Mouse (Mus musculus): ENCODE data around the gene Hjurp. TPM values are rescaled to one million over a fixed set of nuclear protein-coding genes. Genes with fewer than 3 reads are reported as not detected.

Hjurp gene
- polyA plus RNA-seq, 1 experiment from 2014 or later: 56.3 TPM

- H3K4me3 ChIP-seq (replicated peaks; ENCODE audit: low read depth, low read length): no peak overlapping the region
- no peak for TF ChIP-seq CTCF (IDR thresholded peaks at IDR 0.05; ENCODE audit: low read depth)
- no peak overlapping the region for H3K4me2 ChIP-seq (ENCODE audit: low read length)
- H3K27me3 ChIP-seq (ENCODE audit: insufficient read depth, low read length): no peaks in the 10 kb centered on the region
- H3K4me1 ChIP-seq (replicated peaks; ENCODE audit: insufficient read depth, low read length): no peaks in the 10 kb centered on the region
- DNase-seq (ENCODE audit: low spot score) (no peak), ATAC-seq (replicated peaks; ENCODE audit: low FRiP score, low read depth) (no peak)
- no peak overlapping the region for H3K27ac ChIP-seq
- peaks cover 38% of the 10 kb centered on the region for H3K9me3 ChIP-seq (replicated peaks; ENCODE audit: low read length)
- H3K9ac ChIP-seq (ENCODE audit: low read depth, low read length): no peak overlapping the region
- WGBS: 75% methylated on average over 7 of the region's 7 CpGs
- H3K36me3 ChIP-seq (ENCODE audit: insufficient read depth, low read length): no peaks in the 10 kb centered on the region
These were observed 27.8 kb downstream of the Hjurp start for GRCm38 (mm10) chr1:88249596-88249995.

DNA sequence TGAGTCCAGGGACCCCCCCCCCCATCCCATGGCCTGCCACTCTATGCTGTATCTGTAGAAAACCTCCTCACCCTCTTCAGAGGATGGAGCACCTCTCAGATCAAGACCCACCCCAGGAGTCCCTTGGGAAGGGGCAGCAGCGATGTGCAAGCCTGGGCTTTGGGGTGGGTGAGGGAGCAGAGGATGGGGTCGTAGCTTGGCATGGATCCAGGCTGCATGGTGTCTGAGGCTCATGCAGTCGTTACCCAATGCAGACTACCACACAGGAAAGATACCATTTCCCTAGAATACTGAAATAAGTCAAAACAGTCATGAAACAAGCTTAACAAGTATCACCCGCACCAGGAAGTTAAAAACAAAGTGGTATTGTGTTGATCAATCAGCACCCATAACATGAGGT is 28.8 kb downstream of the Hjurp start:
- DNase-seq (ENCODE audit: low spot score) (no peak), ATAC-seq (replicated peaks; ENCODE audit: low FRiP score, low read depth) (no peak)
- Histone ChIP-seq H3K4me2 (ENCODE audit: low read length) (no peak overlapping the region), H3K27me3 (ENCODE audit: insufficient read depth, low read length) (no peaks in the 10 kb centered on the region), H3K9ac (ENCODE audit: low read depth, low read length) (no peak overlapping the region), H3K4me1 (replicated peaks; ENCODE audit: insufficient read depth, low read length) (no peaks in the 10 kb centered on the region), H3K9me3 (replicated peaks; ENCODE audit: low read length) (peaks cover 38% of the 10 kb centered on the region), H3K36me3 (ENCODE audit: insufficient read depth, low read length) (no peaks in the 10 kb centered on the region), H3K4me3 (replicated peaks; ENCODE audit: low read depth, low read length) (no peak overlapping the region), H3K27ac (no peak overlapping the region)
- TF ChIP-seq CTCF (IDR thresholded peaks at IDR 0.05; ENCODE audit: low read depth): no peak
- WGBS: 70% methylated on average over 4 of the region's 4 CpGs

DNA sequence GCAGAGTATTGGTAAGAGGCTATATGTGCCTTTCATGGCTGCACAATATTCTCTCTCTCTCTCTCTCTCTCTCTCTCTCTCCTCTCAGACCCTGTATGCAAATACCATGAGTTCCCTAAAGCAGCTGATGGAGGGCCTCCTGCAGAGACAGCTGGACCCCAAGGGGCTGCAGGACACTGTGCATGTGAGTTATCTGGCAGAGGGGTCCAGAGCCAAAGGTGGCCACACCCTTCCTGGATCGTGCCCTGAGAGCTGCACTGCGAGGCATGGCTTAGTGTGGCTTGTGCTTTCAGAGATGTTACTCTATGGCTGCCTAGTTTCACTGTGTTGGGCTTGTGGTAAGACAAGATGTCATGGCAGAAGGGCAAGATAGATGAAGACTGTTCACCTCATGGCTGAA is 29.8 kb downstream of the Hjurp start:
- no peak overlapping the region for H3K27ac ChIP-seq
- H3K4me1 ChIP-seq (replicated peaks; ENCODE audit: insufficient read depth, low read length): no peaks in the 10 kb centered on the region
- peaks cover 38% of the 10 kb centered on the region for H3K9me3 ChIP-seq (replicated peaks; ENCODE audit: low read length)
- ATAC-seq (replicated peaks; ENCODE audit: low FRiP score, low read depth): no peak
- H3K27me3 ChIP-seq (ENCODE audit: insufficient read depth, low read length): no peaks in the 10 kb centered on the region
- no peak for TF ChIP-seq CTCF (IDR thresholded peaks at IDR 0.05; ENCODE audit: low read depth)
- H3K9ac ChIP-seq (ENCODE audit: low read depth, low read length): no peak overlapping the region
- no peak overlapping the region for H3K4me2 ChIP-seq (ENCODE audit: low read length)
- no peak overlapping the region for H3K4me3 ChIP-seq (replicated peaks; ENCODE audit: low read depth, low read length)
- WGBS: 44% methylated on average over 2 of the region's 2 CpGs
- H3K36me3 ChIP-seq (ENCODE audit: insufficient read depth, low read length): no peaks in the 10 kb centered on the region
- DNase-seq (ENCODE audit: low spot score): no peak

DNA sequence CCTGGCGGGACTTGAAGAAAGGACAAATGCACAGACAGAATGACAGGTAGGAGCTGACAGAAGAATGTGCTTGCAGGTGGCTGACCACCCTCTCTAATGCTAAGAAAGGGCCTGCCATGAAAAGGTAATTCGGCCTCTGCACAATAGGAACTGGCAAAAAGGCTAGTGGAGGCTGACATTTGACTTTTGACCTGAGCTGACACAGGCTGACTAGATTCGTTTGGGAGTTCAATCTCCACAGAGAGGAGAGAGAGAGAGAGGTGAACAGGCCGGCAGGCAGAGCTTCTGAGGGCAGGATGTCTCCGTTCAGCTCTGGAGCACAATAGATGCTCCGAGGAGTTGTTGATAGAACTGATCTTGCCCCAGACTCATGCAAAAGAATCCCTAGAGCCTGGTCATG is 31.0 kb downstream of the Hjurp start:
- no peaks in the 10 kb centered on the region for H3K36me3 ChIP-seq (ENCODE audit: insufficient read depth, low read length)
- TF ChIP-seq CTCF (IDR thresholded peaks at IDR 0.05; ENCODE audit: low read depth): no peak
- no peaks in the 10 kb centered on the region for H3K27me3 ChIP-seq (ENCODE audit: insufficient read depth, low read length)
- no peak overlapping the region for H3K4me2 ChIP-seq (ENCODE audit: low read length)
- WGBS: 50% methylated on average over 6 of the region's 6 CpGs
- H3K9me3 ChIP-seq (replicated peaks; ENCODE audit: low read length): peaks cover 43% of the 10 kb centered on the region
- ATAC-seq (replicated peaks; ENCODE audit: low FRiP score, low read depth) (no peak), DNase-seq (ENCODE audit: low spot score) (no peak)
- no peak overlapping the region for H3K9ac ChIP-seq (ENCODE audit: low read depth, low read length)
- H3K27ac ChIP-seq: no peak overlapping the region
- no peak overlapping the region for H3K4me3 ChIP-seq (replicated peaks; ENCODE audit: low read depth, low read length)
- no peaks in the 10 kb centered on the region for H3K4me1 ChIP-seq (replicated peaks; ENCODE audit: insufficient read depth, low read length)

DNA sequence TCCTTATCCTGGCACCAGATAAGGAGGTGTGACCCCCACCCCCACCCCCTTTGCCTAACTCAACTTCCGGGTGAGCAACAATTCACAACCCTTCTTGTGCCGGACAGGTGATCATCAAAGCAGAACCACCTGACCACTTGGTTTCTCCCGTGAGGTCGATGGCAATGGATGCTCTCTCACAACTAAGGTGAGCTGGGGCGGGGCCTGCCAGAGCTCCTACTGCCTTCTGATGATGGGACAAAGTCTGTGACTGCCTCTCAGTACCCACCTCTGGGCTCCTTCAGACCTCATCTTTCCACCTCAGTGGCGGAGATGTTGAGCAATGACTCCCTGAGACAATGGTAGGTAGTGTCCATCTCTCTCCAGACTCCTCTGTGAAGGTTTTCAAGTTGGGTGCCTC is 31.6 kb downstream of the Hjurp start:
- peaks cover 43% of the 10 kb centered on the region for H3K9me3 ChIP-seq (replicated peaks; ENCODE audit: low read length)
- no peaks in the 10 kb centered on the region for H3K27me3 ChIP-seq (ENCODE audit: insufficient read depth, low read length)
- no peak overlapping the region for H3K4me2 ChIP-seq (ENCODE audit: low read length)
- DNase-seq (ENCODE audit: low spot score) (no peak), ATAC-seq (replicated peaks; ENCODE audit: low FRiP score, low read depth) (no peak)
- H3K36me3 ChIP-seq (ENCODE audit: insufficient read depth, low read length): no peaks in the 10 kb centered on the region
- no peak overlapping the region for H3K9ac ChIP-seq (ENCODE audit: low read depth, low read length)
- TF ChIP-seq CTCF (IDR thresholded peaks at IDR 0.05; ENCODE audit: low read depth): no peak
- H3K4me1 ChIP-seq (replicated peaks; ENCODE audit: insufficient read depth, low read length): no peaks in the 10 kb centered on the region
- no peak overlapping the region for H3K4me3 ChIP-seq (replicated peaks; ENCODE audit: low read depth, low read length)
- no peak overlapping the region for H3K27ac ChIP-seq
- WGBS: 80% methylated on average over 6 of the region's 6 CpGs

GRCm38 (mm10) chr1:88243861-88244260 is 33.6 kb downstream of the Hjurp start:
- no peak for ATAC-seq (replicated peaks; ENCODE audit: low FRiP score, low read depth)
- no peak for DNase-seq (ENCODE audit: low spot score)
- Histone ChIP-seq H3K27ac (no peak overlapping the region), H3K9ac (ENCODE audit: low read depth, low read length) (no peak overlapping the region), H3K4me2 (ENCODE audit: low read length) (no peak overlapping the region), H3K27me3 (ENCODE audit: insufficient read depth, low read length) (no peaks in the 10 kb centered on the region), H3K4me3 (replicated peaks; ENCODE audit: low read depth, low read length) (no peak overlapping the region), H3K4me1 (replicated peaks; ENCODE audit: insufficient read depth, low read length) (no peaks in the 10 kb centered on the region), H3K36me3 (ENCODE audit: insufficient read depth, low read length) (no peaks in the 10 kb centered on the region), H3K9me3 (replicated peaks; ENCODE audit: low read length) (peaks cover 48% of the 10 kb centered on the region)
- 64% methylated on average over 5 of the region's 5 CpGs for WGBS
- TF ChIP-seq CTCF (IDR thresholded peaks at IDR 0.05; ENCODE audit: low read depth): no peak

GRCm38 (mm10) chr1:88240579-88240978 is 36.9 kb downstream of the Hjurp start:
- Histone ChIP-seq H3K4me3 (replicated peaks; ENCODE audit: low read depth, low read length) (no peak overlapping the region), H3K9ac (ENCODE audit: low read depth, low read length) (no peak overlapping the region), H3K9me3 (replicated peaks; ENCODE audit: low read length) (peaks cover 55% of the 10 kb centered on the region), H3K4me2 (ENCODE audit: low read length) (no peak overlapping the region), H3K27me3 (ENCODE audit: insufficient read depth, low read length) (no peaks in the 10 kb centered on the region), H3K36me3 (ENCODE audit: insufficient read depth, low read length) (no peaks in the 10 kb centered on the region), H3K4me1 (replicated peaks; ENCODE audit: insufficient read depth, low read length) (no peaks in the 10 kb centered on the region), H3K27ac (no peak overlapping the region)
- TF ChIP-seq CTCF (IDR thresholded peaks at IDR 0.05; ENCODE audit: low read depth): no peak
- ATAC-seq (replicated peaks; ENCODE audit: low FRiP score, low read depth) (no peak), DNase-seq (ENCODE audit: low spot score) (no peak)
- 71% methylated on average over 4 of the region's 4 CpGs for WGBS
